Mouse (Mus musculus): Measurements from ENCODE around the gene Polr2l. TPM values are rescaled to one million over a fixed set of nuclear protein-coding genes. Genes with fewer than 3 reads are reported as not detected.

The Polr2l gene
- 12.1 and 15.3 TPM in 2 replicates for polyA plus RNA-seq (2011; ENCODE audit: insufficient read depth, insufficient read length, low read depth, missing spikeins)

DNA sequence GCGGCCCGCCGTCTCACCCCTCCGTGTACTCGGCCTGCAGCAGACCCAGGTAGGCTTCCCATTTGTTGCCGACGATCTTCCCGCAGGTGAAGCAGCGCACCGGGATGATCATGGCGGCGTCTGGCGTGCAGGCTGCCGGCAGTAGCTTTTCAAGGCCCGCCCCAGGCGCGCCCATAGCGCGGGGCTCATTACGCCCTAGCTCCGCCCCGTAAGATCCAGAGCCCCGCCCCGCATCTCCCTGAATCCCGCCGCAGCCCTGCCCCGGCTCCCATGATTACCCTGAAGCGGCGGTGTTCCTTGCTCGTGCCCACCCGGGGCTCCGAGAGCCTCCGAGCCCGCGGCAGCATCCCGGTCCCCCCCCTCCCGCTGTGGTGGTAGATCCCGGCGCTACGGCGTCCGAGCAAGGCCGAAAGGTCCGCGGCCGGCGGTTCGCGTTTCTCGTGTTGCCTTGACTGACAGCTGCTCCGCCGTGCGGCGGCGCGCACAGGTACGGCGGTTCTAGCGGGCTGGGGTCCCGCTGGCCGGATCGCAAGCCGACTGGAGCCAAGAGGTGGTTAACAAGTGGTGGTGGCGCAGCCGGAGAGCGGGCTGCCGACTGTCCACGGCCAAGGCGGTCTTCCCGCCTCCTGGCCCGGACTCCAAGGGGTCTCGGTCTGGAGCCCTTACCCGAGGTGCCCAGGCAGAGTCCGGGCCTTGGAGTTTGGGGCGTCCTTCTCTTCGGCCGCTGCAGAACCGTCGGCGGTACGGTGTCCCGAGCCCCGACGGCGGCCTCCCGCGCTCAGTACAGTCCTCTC, at the start of gene Polr2l, which contains the start of gene Tspan4:
Gene Polr2l, minus strand, starts transcription at position 122 of the 794 bp plus-strand sequence.
Gene Tspan4, plus strand, starts transcription at position 230 of the 794 bp plus-strand sequence.
- H3K36me3 ChIP-seq (ENCODE audit: control insufficient read depth, insufficient read depth, low read length, poor library complexity, severe bottlenecking): peaks cover 22% of the 10 kb centered on the region
- H3K27me3 ChIP-seq (ENCODE audit: control insufficient read depth, insufficient read depth, low read length, poor library complexity, severe bottlenecking): no peaks in the 10 kb centered on the region
- H3K9me3 ChIP-seq (replicated peaks; ENCODE audit: control insufficient read depth, insufficient read depth, low read length, poor library complexity, severe bottlenecking): no peaks in the 10 kb centered on the region
- H3K4me1 ChIP-seq (ENCODE audit: control insufficient read depth, insufficient read depth, low read length): no peaks in the 10 kb centered on the region
- H3K27ac ChIP-seq (ENCODE audit: insufficient read depth, low read length): no peak within 1 kb of the TSS
- TF ChIP-seq CTCF (IDR thresholded peaks at IDR 0.05; ENCODE audit: low read depth, low read length) (no peak), POLR2A (IDR thresholded peaks at IDR 0.05; ENCODE audit: insufficient read depth, low read length) (peak; percentile 40), EP300 (IDR thresholded peaks at IDR 0.05; ENCODE audit: insufficient read depth, low read depth, low read length) (0 out of 2 replicates have a peak, but pooled peaks have one; percentile 12)
- H3K4me3 ChIP-seq (ENCODE audit: low read depth, low read length): peak within 1 kb of the TSS; percentile 98
- peak within 1 kb of the TSS; percentile 92 for H3K9ac ChIP-seq (ENCODE audit: low read depth, poor library complexity, severe bottlenecking)

DNA sequence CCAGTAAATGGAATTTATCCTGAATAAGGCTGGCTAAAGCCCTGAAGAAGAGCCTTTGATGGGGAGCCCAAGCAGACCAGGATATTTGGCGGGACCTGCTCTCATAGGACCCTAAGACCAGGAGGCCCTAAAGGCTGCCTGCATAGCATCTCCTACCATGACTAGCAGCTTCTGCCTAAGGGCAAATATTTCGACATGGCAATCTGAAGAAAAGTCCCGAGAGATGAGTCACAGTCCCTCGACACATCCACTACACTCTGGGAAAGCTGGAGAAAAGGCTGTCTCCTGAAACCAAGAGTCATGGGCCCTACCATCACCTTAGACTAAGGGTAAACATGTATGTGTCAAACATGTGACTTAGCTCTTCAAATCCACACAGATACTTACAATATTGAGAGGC, 49.3 kb upstream of the Polr2l start:
- Histone ChIP-seq H3K4me1 (ENCODE audit: control insufficient read depth, insufficient read depth, low read length) (no peaks in the 10 kb centered on the region), H3K9ac (ENCODE audit: low read depth, poor library complexity, severe bottlenecking) (no peak overlapping the region)

DNA sequence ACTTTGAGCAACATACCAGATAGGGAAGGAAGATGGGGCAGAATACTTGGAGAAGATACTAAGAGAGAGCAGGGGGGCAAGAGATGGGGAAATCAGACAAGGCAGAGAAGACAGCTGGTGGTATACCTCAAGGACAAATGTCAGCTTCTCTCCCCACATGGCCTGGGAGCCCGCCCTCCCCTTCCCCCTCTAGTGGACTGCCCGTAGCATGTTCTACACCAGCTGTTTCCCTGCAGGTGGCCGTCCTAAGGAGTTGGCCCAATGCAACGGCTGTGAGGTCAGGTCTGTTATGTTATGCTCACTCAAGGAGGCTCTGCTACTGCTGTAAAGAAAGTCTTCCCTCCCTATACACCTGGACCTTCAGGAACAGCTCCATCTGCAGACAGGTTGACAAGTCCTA, 48.1 kb upstream of the Polr2l start:
- TF ChIP-seq CTCF (IDR thresholded peaks at IDR 0.05; ENCODE audit: low read depth, low read length) (no peak), POLR2A (IDR thresholded peaks at IDR 0.05; ENCODE audit: insufficient read depth, low read length) (no peak), EP300 (IDR thresholded peaks at IDR 0.05; ENCODE audit: insufficient read depth, low read depth, low read length) (no peak)
- H3K9me3 ChIP-seq (replicated peaks; ENCODE audit: control insufficient read depth, insufficient read depth, low read length, poor library complexity, severe bottlenecking): no peaks in the 10 kb centered on the region
- H3K9ac ChIP-seq (ENCODE audit: low read depth, poor library complexity, severe bottlenecking): no peak overlapping the region
- H3K4me1 ChIP-seq (ENCODE audit: control insufficient read depth, insufficient read depth, low read length): no peaks in the 10 kb centered on the region
- H3K36me3 ChIP-seq (ENCODE audit: control insufficient read depth, insufficient read depth, low read length, poor library complexity, severe bottlenecking): no peaks in the 10 kb centered on the region
- H3K27me3 ChIP-seq (ENCODE audit: control insufficient read depth, insufficient read depth, low read length, poor library complexity, severe bottlenecking): no peaks in the 10 kb centered on the region
- no peak overlapping the region for H3K27ac ChIP-seq (ENCODE audit: insufficient read depth, low read length)
- H3K4me3 ChIP-seq (ENCODE audit: low read depth, low read length): no peak overlapping the region

More for the DNA sequence above, 49.3 kb upstream of the Polr2l start:
- Histone ChIP-seq H3K27me3 (ENCODE audit: control insufficient read depth, insufficient read depth, low read length, poor library complexity, severe bottlenecking) (no peaks in the 10 kb centered on the region), H3K27ac (ENCODE audit: insufficient read depth, low read length) (no peak overlapping the region), H3K4me3 (ENCODE audit: low read depth, low read length) (no peak overlapping the region), H3K36me3 (ENCODE audit: control insufficient read depth, insufficient read depth, low read length, poor library complexity, severe bottlenecking) (no peaks in the 10 kb centered on the region), H3K9me3 (replicated peaks; ENCODE audit: control insufficient read depth, insufficient read depth, low read length, poor library complexity, severe bottlenecking) (no peaks in the 10 kb centered on the region)
- no peak for TF ChIP-seq CTCF (IDR thresholded peaks at IDR 0.05; ENCODE audit: low read depth, low read length)
- no peak for TF ChIP-seq POLR2A (IDR thresholded peaks at IDR 0.05; ENCODE audit: insufficient read depth, low read length)
- no peak for TF ChIP-seq EP300 (IDR thresholded peaks at IDR 0.05; ENCODE audit: insufficient read depth, low read depth, low read length)

DNA sequence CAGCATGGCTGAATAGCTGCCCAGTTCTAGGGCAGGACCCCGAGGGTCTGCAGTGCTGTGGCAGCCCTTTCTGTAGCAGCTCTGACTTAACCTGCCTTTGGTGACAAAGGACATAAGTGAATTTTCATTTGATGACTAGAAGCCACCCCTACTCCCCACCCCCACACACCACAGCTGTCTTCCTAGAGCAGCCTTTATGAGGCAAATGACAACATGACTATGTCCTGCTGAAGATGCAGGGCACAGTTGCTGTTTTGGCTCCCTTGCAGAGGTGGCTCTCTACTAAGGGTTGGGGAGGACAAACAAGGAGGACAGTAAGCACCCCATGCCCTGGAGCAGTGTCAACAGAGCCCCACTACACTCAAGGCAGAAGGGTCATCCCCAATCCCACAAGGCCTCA, 44.9 kb upstream of the Polr2l start:
- no peak overlapping the region for H3K27ac ChIP-seq (ENCODE audit: insufficient read depth, low read length)
- no peaks in the 10 kb centered on the region for H3K9me3 ChIP-seq (replicated peaks; ENCODE audit: control insufficient read depth, insufficient read depth, low read length, poor library complexity, severe bottlenecking)
- no peaks in the 10 kb centered on the region for H3K27me3 ChIP-seq (ENCODE audit: control insufficient read depth, insufficient read depth, low read length, poor library complexity, severe bottlenecking)
- H3K9ac ChIP-seq (ENCODE audit: low read depth, poor library complexity, severe bottlenecking): no peak overlapping the region
- TF ChIP-seq EP300 (IDR thresholded peaks at IDR 0.05; ENCODE audit: insufficient read depth, low read depth, low read length) (no peak), CTCF (IDR thresholded peaks at IDR 0.05; ENCODE audit: low read depth, low read length) (no peak), POLR2A (IDR thresholded peaks at IDR 0.05; ENCODE audit: insufficient read depth, low read length) (no peak)
- H3K36me3 ChIP-seq (ENCODE audit: control insufficient read depth, insufficient read depth, low read length, poor library complexity, severe bottlenecking): no peaks in the 10 kb centered on the region
- no peaks in the 10 kb centered on the region for H3K4me1 ChIP-seq (ENCODE audit: control insufficient read depth, insufficient read depth, low read length)
- no peak overlapping the region for H3K4me3 ChIP-seq (ENCODE audit: low read depth, low read length)

DNA sequence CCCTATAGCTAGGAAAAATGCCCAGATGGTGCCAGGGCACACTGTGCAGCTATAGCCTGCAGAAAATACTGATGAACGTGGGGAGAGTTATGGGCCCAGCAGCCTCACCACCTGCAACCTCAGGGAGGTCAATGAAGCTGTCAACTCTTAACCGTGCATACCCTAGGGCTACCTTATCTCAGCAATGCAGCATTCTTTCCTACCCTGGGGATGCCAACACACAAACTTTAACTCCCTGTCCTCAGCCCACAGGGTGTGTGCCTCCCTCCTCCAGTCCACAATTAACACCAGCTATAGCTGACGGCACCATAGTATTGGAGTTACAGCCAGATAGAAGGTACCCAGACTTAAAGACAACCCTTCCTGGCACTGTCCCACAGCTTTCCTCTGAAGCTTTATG, 44.0 kb upstream of the Polr2l start:
- Histone ChIP-seq H3K4me3 (ENCODE audit: low read depth, low read length) (no peak overlapping the region), H3K36me3 (ENCODE audit: control insufficient read depth, insufficient read depth, low read length, poor library complexity, severe bottlenecking) (no peaks in the 10 kb centered on the region), H3K27me3 (ENCODE audit: control insufficient read depth, insufficient read depth, low read length, poor library complexity, severe bottlenecking) (no peaks in the 10 kb centered on the region), H3K4me1 (ENCODE audit: control insufficient read depth, insufficient read depth, low read length) (no peaks in the 10 kb centered on the region), H3K27ac (ENCODE audit: insufficient read depth, low read length) (no peak overlapping the region), H3K9me3 (replicated peaks; ENCODE audit: control insufficient read depth, insufficient read depth, low read length, poor library complexity, severe bottlenecking) (no peaks in the 10 kb centered on the region), H3K9ac (ENCODE audit: low read depth, poor library complexity, severe bottlenecking) (no peak overlapping the region)
- TF ChIP-seq EP300 (IDR thresholded peaks at IDR 0.05; ENCODE audit: insufficient read depth, low read depth, low read length) (no peak), CTCF (IDR thresholded peaks at IDR 0.05; ENCODE audit: low read depth, low read length) (no peak), POLR2A (IDR thresholded peaks at IDR 0.05; ENCODE audit: insufficient read depth, low read length) (no peak)

DNA sequence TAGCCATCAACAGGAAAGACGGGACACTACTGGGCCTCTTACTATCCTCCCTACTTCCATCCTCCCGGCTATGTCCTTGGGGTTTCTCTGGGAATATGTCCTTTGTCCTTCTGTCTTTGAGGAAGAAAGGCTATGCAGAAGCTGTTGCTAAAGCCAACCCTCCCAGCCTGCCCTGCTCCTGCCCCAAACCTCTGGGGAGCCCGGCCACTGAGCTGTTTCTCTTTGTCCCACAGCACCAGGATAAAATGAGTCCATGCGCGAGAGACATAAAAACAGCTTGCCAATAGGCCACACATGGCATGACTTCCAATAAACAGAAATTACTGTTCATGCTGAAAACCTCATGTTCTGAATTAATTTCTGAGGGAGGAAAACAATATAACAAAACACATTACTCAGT, 43.4 kb upstream of the Polr2l start:
- Histone ChIP-seq H3K36me3 (ENCODE audit: control insufficient read depth, insufficient read depth, low read length, poor library complexity, severe bottlenecking) (no peaks in the 10 kb centered on the region), H3K9me3 (replicated peaks; ENCODE audit: control insufficient read depth, insufficient read depth, low read length, poor library complexity, severe bottlenecking) (no peaks in the 10 kb centered on the region), H3K9ac (ENCODE audit: low read depth, poor library complexity, severe bottlenecking) (no peak overlapping the region), H3K27me3 (ENCODE audit: control insufficient read depth, insufficient read depth, low read length, poor library complexity, severe bottlenecking) (no peaks in the 10 kb centered on the region), H3K4me1 (ENCODE audit: control insufficient read depth, insufficient read depth, low read length) (no peaks in the 10 kb centered on the region), H3K27ac (ENCODE audit: insufficient read depth, low read length) (no peak overlapping the region), H3K4me3 (ENCODE audit: low read depth, low read length) (no peak overlapping the region)
- no peak for TF ChIP-seq CTCF (IDR thresholded peaks at IDR 0.05; ENCODE audit: low read depth, low read length)
- TF ChIP-seq EP300 (IDR thresholded peaks at IDR 0.05; ENCODE audit: insufficient read depth, low read depth, low read length): no peak
- no peak for TF ChIP-seq POLR2A (IDR thresholded peaks at IDR 0.05; ENCODE audit: insufficient read depth, low read length)

All from ES-Bruce4 (cell line).